Comparison of ENCODE assay signal across 15 mouse cellular contexts in the genomic region with DNA sequence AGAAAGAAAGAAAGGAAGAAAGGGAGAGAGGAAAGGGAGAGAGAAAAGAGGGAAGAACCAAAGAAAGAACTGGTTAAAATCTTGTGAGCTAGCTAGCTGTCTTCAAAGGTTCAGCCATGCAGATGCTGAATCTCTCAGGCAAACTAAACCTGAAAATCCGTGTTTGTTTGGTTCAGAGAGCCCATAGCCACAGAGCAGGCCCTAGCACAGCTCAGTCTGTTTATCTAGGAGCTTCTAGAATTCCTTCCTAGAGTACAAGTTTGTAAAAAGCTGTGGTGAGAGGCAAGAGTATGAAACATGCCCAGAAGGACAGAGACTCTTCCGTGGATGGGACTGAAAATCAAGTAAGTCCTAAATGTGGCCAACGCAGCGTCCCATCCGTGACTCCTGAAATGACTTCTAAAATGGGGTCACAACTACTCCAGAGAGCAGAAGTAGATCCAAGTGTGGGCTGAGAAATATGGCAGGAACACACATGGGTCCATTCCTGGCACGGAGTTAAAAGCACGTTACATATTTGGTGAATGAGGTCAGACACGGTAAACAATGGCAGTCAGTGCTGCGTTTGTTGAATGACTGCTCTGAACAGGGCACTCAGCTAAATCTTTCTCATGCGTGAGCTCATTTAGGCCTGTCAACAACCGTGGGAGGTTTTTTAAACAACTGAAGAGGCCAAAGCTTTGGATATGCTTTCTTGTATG. TPM values are rescaled to one million over a fixed set of nuclear protein-coding genes. Genes with fewer than 3 reads are reported as not detected.
DNase-seq lines count a peak whose midpoint lies in the region; ATAC-seq and TF ChIP-seq lines count a peak whose summit lies in the region.
"Had no signal": no experiment of that assay in that cellular context is flagged by ENCODE, and none has a peak within 500 bp of the region (broad histone marks: within the 10 kb centered on the region; RNA-seq: fewer than 3 reads in every experiment).

No protein-coding gene starts in this region.

- no peak for TF ChIP-seq EP300 in stomach, postnatal 0 days (optimal IDR thresholded peaks at IDR 0.05)

- H3K27ac ChIP-seq in intestine, embryonic 16.5 days (ENCODE audit: low read length) = no peak overlapping the region; the same call in 1 of the 2 replicates
- H3K27ac ChIP-seq in intestine, embryonic 15.5 days = no peak overlapping the region
- H3K27ac ChIP-seq in forebrain, embryonic 13.5 days = no peak overlapping the region
- H3K27ac ChIP-seq in lung, embryonic 14.5 days (ENCODE audit: low read depth) = peak overlapping the region; percentile 59
- 0 out of 2 replicates have a peak overlapping the region, but pooled peaks have one; percentile 18 for H3K27ac ChIP-seq in stomach, postnatal 0 days (replicated peaks)
- H3K27ac ChIP-seq in hindbrain, embryonic 12.5 days = no peak overlapping the region
- no peak overlapping the region for H3K27ac ChIP-seq in liver, embryonic 12.5 days
- H3K27ac ChIP-seq: hindbrain, embryonic 10.5 days; midbrain, embryonic 12.5 days; neural tube, embryonic 12.5 days had no signal

- H3K4me1 ChIP-seq in intestine, embryonic 16.5 days (ENCODE audit: control insufficient read depth, insufficient read depth, low read length) = 0 out of 2 replicates have a peak, but pooled peaks cover 4% of the 10 kb centered on the region
- peaks cover 2% of the 10 kb centered on the region; the same call in 1 of the 2 replicates for H3K4me1 ChIP-seq in intestine, embryonic 15.5 days (replicated peaks)
- peaks cover 5% of the 10 kb centered on the region; the same call in 1 of the 2 replicates for H3K4me1 ChIP-seq in forebrain, embryonic 13.5 days
- H3K4me1 ChIP-seq in lung, embryonic 14.5 days (ENCODE audit: insufficient read depth) = peaks cover 17% of the 10 kb centered on the region
- H3K4me1 ChIP-seq in stomach, postnatal 0 days (replicated peaks; ENCODE audit: control insufficient read depth, insufficient read depth) = 0 out of 2 replicates have a peak, but pooled peaks cover 4% of the 10 kb centered on the region
- peaks cover 3% of the 10 kb centered on the region; the same call in 1 of the 2 replicates for H3K4me1 ChIP-seq in hindbrain, embryonic 12.5 days
- H3K4me1 ChIP-seq in liver, embryonic 12.5 days = peaks cover 11% of the 10 kb centered on the region
- H3K4me1 ChIP-seq: neural tube, embryonic 12.5 days had no signal

- ATAC-seq in intestine, embryonic 16.5 days = peak; percentile 33; the same call in 1 of the 2 replicates
- no peak for ATAC-seq in intestine, embryonic 15.5 days
- peak; percentile 71; the same call in 1 of the 2 replicates for ATAC-seq in forebrain, embryonic 13.5 days
- ATAC-seq in lung, embryonic 14.5 days (ENCODE audit: insufficient read depth) = peak; percentile 90
- ATAC-seq in stomach, postnatal 0 days (ENCODE audit: low FRiP score, low TSS enrichment) = peak; percentile 47; the same call in 1 of the 2 replicates
- no peak for ATAC-seq in hindbrain, embryonic 12.5 days (ENCODE audit: low FRiP score)
- ATAC-seq in liver, embryonic 12.5 days = no peak

- H3K4me2 ChIP-seq in intestine, embryonic 16.5 days (ENCODE audit: low read depth, low read length) = no peak overlapping the region
- H3K4me2 ChIP-seq in intestine, embryonic 15.5 days (replicated peaks) = no peak overlapping the region
- no peak overlapping the region for H3K4me2 ChIP-seq in forebrain, embryonic 13.5 days
- H3K4me2 ChIP-seq in lung, embryonic 14.5 days = peak overlapping the region; percentile 25
- no peak overlapping the region for H3K4me2 ChIP-seq in stomach, postnatal 0 days (replicated peaks; ENCODE audit: low read depth)
- no peak overlapping the region for H3K4me2 ChIP-seq in hindbrain, embryonic 12.5 days (replicated peaks)
- no peak overlapping the region for H3K4me2 ChIP-seq in liver, embryonic 12.5 days
- H3K4me2 ChIP-seq: liver, embryonic 11.5 days; midbrain, embryonic 12.5 days; neural tube, embryonic 12.5 days had no signal

- DNase-seq in lung, embryonic 14.5 days = peak; percentile 82
- DNase-seq in stomach, postnatal 0 days (ENCODE audit: low spot score) = no peak
- DNase-seq: adrenal gland, adult 8-10 months; kidney, postnatal 14 days; layer of hippocampus, postnatal 36 days; right cerebral cortex, adult 18-20 months had no signal

- no peaks in the 10 kb centered on the region for H3K27me3 ChIP-seq in intestine, embryonic 16.5 days (replicated peaks; ENCODE audit: control insufficient read depth, insufficient read depth, low read length)
- H3K27me3 ChIP-seq in intestine, embryonic 15.5 days (replicated peaks) = no peaks in the 10 kb centered on the region
- H3K27me3 ChIP-seq in forebrain, embryonic 13.5 days = no peaks in the 10 kb centered on the region
- H3K27me3 ChIP-seq in lung, embryonic 14.5 days (ENCODE audit: insufficient read depth, low read length) = no peaks in the 10 kb centered on the region
- H3K27me3 ChIP-seq in stomach, postnatal 0 days (ENCODE audit: control insufficient read depth, insufficient read depth, low read length) = no peaks in the 10 kb centered on the region
- H3K27me3 ChIP-seq in hindbrain, embryonic 12.5 days = no peaks in the 10 kb centered on the region
- H3K27me3 ChIP-seq in liver, embryonic 12.5 days (replicated peaks) = no peaks in the 10 kb centered on the region
- H3K27me3 ChIP-seq: midbrain, embryonic 12.5 days; neural tube, embryonic 12.5 days had no signal

- H3K9ac ChIP-seq in intestine, embryonic 16.5 days (ENCODE audit: low read depth, low read length) = no peak overlapping the region
- H3K9ac ChIP-seq in intestine, embryonic 15.5 days = no peak overlapping the region
- H3K9ac ChIP-seq in forebrain, embryonic 13.5 days = no peak overlapping the region
- H3K9ac ChIP-seq in lung, embryonic 14.5 days = no peak overlapping the region
- no peak overlapping the region for H3K9ac ChIP-seq in stomach, postnatal 0 days (ENCODE audit: low read length)
- H3K9ac ChIP-seq in hindbrain, embryonic 12.5 days = no peak overlapping the region
- H3K9ac ChIP-seq in liver, embryonic 12.5 days = no peak overlapping the region
- H3K9ac ChIP-seq: midbrain, embryonic 12.5 days; neural tube, embryonic 12.5 days had no signal

- no peaks in the 10 kb centered on the region for H3K9me3 ChIP-seq in intestine, embryonic 16.5 days (ENCODE audit: control insufficient read depth, low read length)
- no peaks in the 10 kb centered on the region for H3K9me3 ChIP-seq in intestine, embryonic 15.5 days
- no peaks in the 10 kb centered on the region for H3K9me3 ChIP-seq in forebrain, embryonic 13.5 days (replicated peaks)
- H3K9me3 ChIP-seq in lung, embryonic 14.5 days (ENCODE audit: low read depth, low read length) = no peaks in the 10 kb centered on the region
- no peaks in the 10 kb centered on the region for H3K9me3 ChIP-seq in stomach, postnatal 0 days (ENCODE audit: control insufficient read depth, low read length)
- H3K9me3 ChIP-seq in hindbrain, embryonic 12.5 days (replicated peaks) = no peaks in the 10 kb centered on the region
- no peaks in the 10 kb centered on the region for H3K9me3 ChIP-seq in liver, embryonic 12.5 days (replicated peaks)
- H3K9me3 ChIP-seq: hindbrain, embryonic 10.5 days; midbrain, embryonic 12.5 days; neural tube, embryonic 12.5 days had no signal

- H3K36me3 ChIP-seq in intestine, embryonic 16.5 days (ENCODE audit: control insufficient read depth, insufficient read depth, low read length) = no peaks in the 10 kb centered on the region
- H3K36me3 ChIP-seq in intestine, embryonic 15.5 days = no peaks in the 10 kb centered on the region
- H3K36me3 ChIP-seq in forebrain, embryonic 13.5 days (ENCODE audit: poor library complexity, severe bottlenecking) = no peaks in the 10 kb centered on the region
- H3K36me3 ChIP-seq in lung, embryonic 14.5 days (ENCODE audit: insufficient read depth) = no peaks in the 10 kb centered on the region
- no peaks in the 10 kb centered on the region for H3K36me3 ChIP-seq in stomach, postnatal 0 days (ENCODE audit: control insufficient read depth, insufficient read depth, low read length)
- no peaks in the 10 kb centered on the region for H3K36me3 ChIP-seq in hindbrain, embryonic 12.5 days
- no peaks in the 10 kb centered on the region for H3K36me3 ChIP-seq in liver, embryonic 12.5 days
- H3K36me3 ChIP-seq: hindbrain, embryonic 10.5 days; midbrain, embryonic 12.5 days; neural tube, embryonic 12.5 days had no signal

- TF ChIP-seq CTCF in lung, embryonic 14.5 days (IDR thresholded peaks at IDR 0.05; ENCODE audit: low read depth) = no peak
- no peak for TF ChIP-seq CTCF in stomach, postnatal 0 days (IDR thresholded peaks at IDR 0.05; ENCODE audit: low read depth)

- H3K4me3 ChIP-seq in intestine, embryonic 16.5 days (ENCODE audit: low read length) = no peak overlapping the region
- no peak overlapping the region for H3K4me3 ChIP-seq in intestine, embryonic 15.5 days (replicated peaks)
- no peak overlapping the region for H3K4me3 ChIP-seq in forebrain, embryonic 13.5 days
- no peak overlapping the region for H3K4me3 ChIP-seq in lung, embryonic 14.5 days (ENCODE audit: low read depth, low read length)
- no peak overlapping the region for H3K4me3 ChIP-seq in stomach, postnatal 0 days (ENCODE audit: low read depth, low read length)
- H3K4me3 ChIP-seq in hindbrain, embryonic 12.5 days = no peak overlapping the region
- H3K4me3 ChIP-seq in liver, embryonic 12.5 days = no peak overlapping the region
- H3K4me3 ChIP-seq: hindbrain, embryonic 10.5 days; midbrain, embryonic 12.5 days; neural tube, embryonic 12.5 days had no signal

- 40% methylated on average over 11 of the region's 11 CpGs for WGBS in intestine, embryonic 16.5 days
- 36% methylated on average over 11 of the region's 11 CpGs for WGBS in intestine, embryonic 15.5 days
- WGBS in forebrain, embryonic 13.5 days = 40% methylated on average over 11 of the region's 11 CpGs
- 20% methylated on average over 11 of the region's 11 CpGs for WGBS in lung, embryonic 14.5 days
- 28% methylated on average over 11 of the region's 11 CpGs for WGBS in stomach, postnatal 0 days
- 57% methylated on average over 11 of the region's 11 CpGs for WGBS in hindbrain, embryonic 12.5 days
- WGBS in liver, embryonic 12.5 days (ENCODE audit: insufficient replicate concordance) = 68% methylated on average over 11 of the region's 11 CpGs

RNA-seq across cellular contexts. Expression of gene Prkg1, which starts 13.7 kb away (rescaled TPM):
- polyA plus RNA-seq in intestine, embryonic 16.5 days (2015; fragmentation: Nextera tagmentation; extraction: Ambion mirVana) = 6.3 and 6.6 TPM in 2 replicates
- 8.3 and 9.1 TPM in 2 replicates for polyA plus RNA-seq in intestine, embryonic 15.5 days (2015; fragmentation: Nextera tagmentation; extraction: Ambion mirVana)
- 1.3 and 1.8 TPM in 2 replicates for polyA plus RNA-seq in forebrain, embryonic 13.5 days (2015; fragmentation: Nextera tagmentation; extraction: Ambion mirVana)
- 6.0 and 7.9 TPM in 2 replicates for polyA plus RNA-seq in lung, embryonic 14.5 days (2014; fragmentation: Nextera tagmentation; extraction: Ambion mirVana)
- polyA plus RNA-seq in stomach, postnatal 0 days (2015; fragmentation: Nextera tagmentation; extraction: Ambion mirVana) = 6.1 and 6.4 TPM in 2 replicates
- polyA plus RNA-seq in hindbrain, embryonic 12.5 days (2016; fragmentation: Nextera tagmentation; extraction: Ambion mirVana) = 9.2 and 10.9 TPM in 2 replicates
- 1.4 and 1.6 TPM in 2 replicates for polyA plus RNA-seq in liver, embryonic 12.5 days (2016; fragmentation: Nextera tagmentation; extraction: Ambion mirVana)

Comparison
In these comparisons a context has a peak if more than half of its experiments do, and no peak if none do; other contexts are left out.
1. ATAC-seq: peak in intestine, embryonic 16.5 days (single experiment), forebrain, embryonic 13.5 days (single experiment), lung, embryonic 14.5 days (single experiment) and stomach, postnatal 0 days (single experiment); none in intestine, embryonic 15.5 days (single experiment), hindbrain, embryonic 12.5 days (single experiment) and liver, embryonic 12.5 days (single experiment).
2. H3K27ac ChIP-seq: peak in lung, embryonic 14.5 days (single experiment) and stomach, postnatal 0 days (single experiment); none in intestine, embryonic 16.5 days (single experiment), intestine, embryonic 15.5 days (single experiment), forebrain, embryonic 13.5 days (single experiment), hindbrain, embryonic 12.5 days (single experiment) and liver, embryonic 12.5 days (single experiment).